Mouse (Mus musculus) embryonic facial prominence, embryonic 11.5 days (tissue): ENCODE measurements around the gene Atg4d. TPM values are rescaled to one million over a fixed set of nuclear protein-coding genes. Genes with fewer than 3 reads are reported as not detected.

Source experiments
- ATAC-seq: fragments of 200-750 bp; cut with Nextera tagmentation; replicated peaks from 2 replicates; pipeline ENCODE4 v1.8.0; 2017; ENCODE audit warnings: low read depth; ENCODE audit not compliant: insufficient number of reproducible peaks, low FRiP score, low TSS enrichment
- DNase-seq: peaks from one replicate; pipeline ENCODE4 v3.0.0-alpha.2; 2015; ENCODE audit warnings: low spot score
- H3K27ac ChIP-seq: fragments of 300-500 bp; sonication (generic); replicated peaks from 2 replicates; pipeline ENCODE4 v1.5.1; 2014; ENCODE audit warnings: mild to moderate bottlenecking, low read depth, low read length, control low read depth
- H3K27me3 ChIP-seq: fragments of 300-500 bp; sonication (generic); 2 replicates; pipeline ENCODE4 v1.6.1; 2014; ENCODE audit warnings: mild to moderate bottlenecking, low read length, moderate library complexity, mixed read lengths; ENCODE audit not compliant: control insufficient read depth, insufficient read depth
- H3K36me3 ChIP-seq: fragments of 300-500 bp; sonication (generic); replicated peaks from 2 replicates; pipeline ENCODE4 v1.6.1; 2014; ENCODE audit warnings: low read depth, mild to moderate bottlenecking, low read length, moderate library complexity, mixed read lengths; ENCODE audit not compliant: control insufficient read depth, insufficient read depth
- H3K4me1 ChIP-seq: fragments of 300-500 bp; sonication (generic); 2 replicates; pipeline ENCODE4 v1.6.1; 2014; ENCODE audit warnings: low read length, mixed read lengths; ENCODE audit not compliant: control insufficient read depth, insufficient read depth
- H3K4me2 ChIP-seq: fragments of 300-500 bp; sonication (generic); 2 replicates; pipeline ENCODE4 v1.6.1; 2014; ENCODE audit warnings: low read depth, mild to moderate bottlenecking, control low read depth, low read length, moderate library complexity
- H3K4me3 ChIP-seq: fragments of 300-500 bp; sonication (generic); 2 replicates; pipeline ENCODE4 v1.5.1; 2014; ENCODE audit warnings: low read depth, low read length, control low read depth
- H3K9ac ChIP-seq: fragments of 300-500 bp; sonication (generic); replicated peaks from 2 replicates; pipeline ENCODE4 v1.6.1; 2014; ENCODE audit warnings: mild to moderate bottlenecking, control low read depth, low read length
- H3K9me3 ChIP-seq: fragments of 300-500 bp; sonication (generic); replicated peaks from 2 replicates; pipeline ENCODE4 v1.6.1; 2016; ENCODE audit warnings: mild to moderate bottlenecking, low read length, inconsistent platforms, mixed read lengths; ENCODE audit not compliant: control insufficient read depth
- WGBS: fragments of 180-500 bp; shearing (Covaris S2); extraction: QIAGEN DNeasy Blood & Tissue Kit; methylation state at CpG from one replicate; pipeline ENCODE4 v1.1.7; 2014; 5-methylcytosine and 5-hydroxymethylcytosine counted together
- polyA plus RNA-seq: library from polyadenylated mRNA; unstranded; fragments of >200 nt; fragmentation: Nextera tagmentation; extraction: Ambion mirVana; gene quantifications from 2 replicates; pipeline ENCODE4 v1.2.1, GENCODE M21; 2014

Gene Atg4d
- polyA plus RNA-seq, 1 experiment from 2014 or later, result 28.5 TPM

DNA sequence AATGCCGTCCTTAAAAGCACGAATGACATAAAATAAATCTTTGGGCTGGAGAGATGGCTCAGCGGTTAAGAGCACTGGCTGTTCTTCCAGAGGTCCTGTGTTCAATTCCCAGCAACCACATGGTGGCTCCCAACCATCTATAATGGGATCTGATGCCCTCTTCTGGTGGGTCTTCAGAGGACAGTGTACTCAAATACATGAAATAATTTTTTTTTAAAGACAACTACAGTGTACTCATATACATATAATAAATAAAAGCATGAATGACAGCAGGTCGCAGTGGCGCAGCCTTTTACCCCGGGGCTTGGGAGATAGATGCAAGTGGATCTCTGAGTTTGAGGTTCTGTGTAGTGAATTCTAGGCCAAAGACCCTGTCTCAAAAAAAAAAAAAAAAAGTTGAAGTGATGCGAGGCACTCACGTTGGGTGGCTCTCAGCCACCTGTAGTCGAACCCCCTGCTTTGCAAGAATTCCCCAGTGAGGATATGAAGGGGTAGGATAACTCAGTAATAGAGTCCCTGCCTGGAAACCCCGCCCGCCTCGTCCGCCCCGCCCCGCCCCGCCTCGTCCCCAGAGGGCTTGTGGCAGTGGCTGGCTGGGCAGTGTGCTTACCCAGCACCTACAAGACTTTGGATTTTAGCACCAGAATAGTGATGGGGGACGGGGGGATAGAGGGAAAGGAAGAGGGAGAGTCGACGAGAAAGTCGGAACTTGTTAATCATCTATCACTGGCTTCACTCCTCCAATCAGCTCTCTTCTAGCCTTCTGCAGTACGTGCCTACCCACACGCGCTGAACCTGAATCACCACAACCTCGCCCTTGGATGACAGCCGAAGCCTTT, 40.3 kb upstream of the Atg4d start:
- H3K4me3 ChIP-seq, result no peak overlapping the region
- peak overlapping the region; percentile 0; the same call in 1 of the 2 replicates for H3K4me2 ChIP-seq
- H3K27me3 ChIP-seq, result no peaks in the 10 kb centered on the region
- WGBS, result 21% methylated on average over 26 of the region's 26 CpGs
- no peak overlapping the region for H3K9ac ChIP-seq
- H3K27ac ChIP-seq, result no peak overlapping the region
- no peaks in the 10 kb centered on the region for H3K9me3 ChIP-seq
- no peak for DNase-seq
- no peak for ATAC-seq
- no peaks in the 10 kb centered on the region for H3K4me1 ChIP-seq
- peaks cover 4% of the 10 kb centered on the region for H3K36me3 ChIP-seq

- H3K27me3 ChIP-seq, result no peaks in the 10 kb centered on the region
- no peak overlapping the region; the same call in 1 of the 2 replicates for H3K4me2 ChIP-seq
- peaks cover 4% of the 10 kb centered on the region for H3K36me3 ChIP-seq
- H3K4me1 ChIP-seq, result no peaks in the 10 kb centered on the region
- WGBS, result 21% methylated on average over 7 of the region's 7 CpGs
- H3K4me3 ChIP-seq, result no peak overlapping the region
- no peak overlapping the region for H3K9ac ChIP-seq
- no peak overlapping the region for H3K27ac ChIP-seq
- H3K9me3 ChIP-seq, result no peaks in the 10 kb centered on the region
- DNase-seq (no peak), ATAC-seq (no peak)
Measured at GRCm38 (mm10) chr9:21225415-21225758, 39.7 kb upstream of the Atg4d start.

- Histone ChIP-seq H3K4me1 (no peaks in the 10 kb centered on the region), H3K36me3 (peaks cover 4% of the 10 kb centered on the region), H3K27ac (no peak overlapping the region), H3K27me3 (no peaks in the 10 kb centered on the region), H3K4me2 (peak overlapping the region; percentile 22), H3K9ac (peak overlapping the region; percentile 39), H3K4me3 (0 out of 2 replicates have a peak overlapping the region, but pooled peaks have one; percentile 1), H3K9me3 (no peaks in the 10 kb centered on the region)
- WGBS, result 11% methylated on average over 16 of the region's 16 CpGs
- ATAC-seq (0 out of 2 replicates have a peak, but pooled peaks have one; percentile 35), DNase-seq (peak; percentile 69)
Measured at GRCm38 (mm10) chr9:21227342-21227741, 37.8 kb upstream of the Atg4d start.

DNA sequence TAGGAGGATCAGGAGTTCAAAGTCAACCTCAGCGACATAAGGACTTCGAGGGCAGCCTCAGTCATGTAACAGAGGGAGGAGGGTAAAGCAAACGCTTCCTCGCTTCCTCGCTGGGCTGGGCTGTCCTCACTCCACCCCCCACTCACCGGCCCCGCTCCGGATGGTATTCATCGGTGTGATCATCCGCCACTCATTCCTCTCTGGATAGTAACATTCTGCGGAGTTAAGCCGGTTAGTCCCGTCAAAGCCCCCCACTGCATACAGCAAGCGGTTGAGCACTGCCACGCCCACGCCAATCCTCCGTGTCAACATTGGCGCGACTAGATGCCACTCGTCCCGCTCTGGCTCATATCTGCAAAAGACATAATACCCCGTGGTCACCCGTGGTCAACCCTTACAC, 33.5 kb upstream of the Atg4d start:
- Histone ChIP-seq H3K27me3 (no peaks in the 10 kb centered on the region), H3K4me1 (no peaks in the 10 kb centered on the region), H3K9me3 (no peaks in the 10 kb centered on the region), H3K27ac (no peak overlapping the region), H3K36me3 (peaks cover 4% of the 10 kb centered on the region), H3K9ac (no peak overlapping the region), H3K4me3 (no peak overlapping the region), H3K4me2 (no peak overlapping the region)
- ATAC-seq (no peak), DNase-seq (no peak)
- WGBS, result 47% methylated on average over 23 of the region's 23 CpGs

GRCm38 (mm10) chr9:21232867-21233266, 32.2 kb upstream of the Atg4d start:
- no peak overlapping the region for H3K27ac ChIP-seq
- H3K4me2 ChIP-seq, result no peak overlapping the region
- peaks cover 6% of the 10 kb centered on the region for H3K36me3 ChIP-seq
- H3K9ac ChIP-seq, result no peak overlapping the region
- no peak overlapping the region for H3K4me3 ChIP-seq
- WGBS, result 90% methylated on average over 5 of the region's 5 CpGs
- no peak for ATAC-seq
- H3K9me3 ChIP-seq, result no peaks in the 10 kb centered on the region
- DNase-seq, result no peak
- no peaks in the 10 kb centered on the region for H3K27me3 ChIP-seq
- peaks cover 7% of the 10 kb centered on the region; the same call in 1 of the 2 replicates for H3K4me1 ChIP-seq

DNA sequence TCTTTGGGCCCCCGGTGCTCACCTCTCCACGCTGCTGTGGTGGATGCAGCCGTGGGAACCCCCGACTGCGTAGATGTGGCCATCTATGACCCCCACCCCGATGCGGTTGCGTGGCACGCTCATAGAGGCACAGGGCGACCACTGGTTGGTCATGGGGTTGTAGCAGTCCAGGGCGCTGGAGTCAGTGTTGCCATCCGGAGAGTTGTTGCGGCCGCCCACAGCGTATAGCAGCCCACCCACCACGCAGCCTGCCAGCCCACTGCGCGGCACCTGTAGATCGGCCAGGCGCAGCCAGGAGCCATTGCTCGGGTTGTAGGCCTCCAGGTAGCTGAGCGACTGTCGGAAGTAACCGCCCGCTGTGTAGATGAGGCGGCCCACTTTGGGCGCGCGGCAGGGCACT, 31.7 kb upstream of the Atg4d start:
- 86% methylated on average over 29 of the region's 29 CpGs for WGBS
- H3K9ac ChIP-seq, result no peak overlapping the region
- H3K27ac ChIP-seq, result no peak overlapping the region
- no peak for ATAC-seq
- peaks cover 7% of the 10 kb centered on the region; the same call in 1 of the 2 replicates for H3K4me1 ChIP-seq
- H3K4me2 ChIP-seq, result no peak overlapping the region
- no peaks in the 10 kb centered on the region for H3K9me3 ChIP-seq
- H3K4me3 ChIP-seq, result no peak overlapping the region
- H3K36me3 ChIP-seq, result peaks cover 6% of the 10 kb centered on the region
- no peak for DNase-seq
- H3K27me3 ChIP-seq, result no peaks in the 10 kb centered on the region

DNA sequence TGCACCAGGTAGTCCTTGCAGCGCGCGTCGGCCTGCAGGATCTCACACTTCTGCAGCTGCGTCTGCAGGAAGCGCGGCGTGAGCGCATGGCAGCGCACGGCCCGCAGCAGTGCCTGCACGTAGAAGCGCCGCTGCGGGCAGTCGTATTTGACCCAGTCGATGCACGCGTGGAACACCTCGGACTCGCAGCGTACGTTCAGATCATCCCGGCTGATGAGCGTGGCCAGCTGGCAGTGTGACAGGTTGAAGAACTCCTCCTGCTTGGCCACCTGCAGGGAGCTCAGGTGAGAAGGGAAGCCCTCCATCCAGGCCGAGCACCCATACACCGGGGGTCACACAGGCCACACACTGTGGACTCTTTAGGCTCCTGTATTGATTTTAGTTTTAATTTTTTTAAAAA, 31.3 kb upstream of the Atg4d start:
- Histone ChIP-seq H3K4me2 (no peak overlapping the region), H3K36me3 (peaks cover 6% of the 10 kb centered on the region)
- WGBS, result 76% methylated on average over 28 of the region's 28 CpGs

GRCm38 (mm10) chr9:21235341-21235740, 29.8 kb upstream of the Atg4d start:
- peaks cover 7% of the 10 kb centered on the region; the same call in 1 of the 2 replicates for H3K4me1 ChIP-seq
- H3K9me3 ChIP-seq, result no peaks in the 10 kb centered on the region
- no peak overlapping the region for H3K9ac ChIP-seq
- H3K4me2 ChIP-seq, result no peak overlapping the region
- DNase-seq (no peak), ATAC-seq (no peak)
- 91% methylated on average over 4 of the region's 4 CpGs for WGBS
- no peak overlapping the region for H3K4me3 ChIP-seq
- peaks cover 2% of the 10 kb centered on the region; the same call in 1 of the 2 replicates for H3K36me3 ChIP-seq
- no peaks in the 10 kb centered on the region for H3K27me3 ChIP-seq
- H3K27ac ChIP-seq, result no peak overlapping the region

More for the DNA sequence above, 31.3 kb upstream of the Atg4d start:
- ATAC-seq, result no peak
- H3K27me3 ChIP-seq, result no peaks in the 10 kb centered on the region
- DNase-seq, result no peak
- H3K9me3 ChIP-seq, result no peaks in the 10 kb centered on the region
- no peak overlapping the region for H3K9ac ChIP-seq
- H3K27ac ChIP-seq, result no peak overlapping the region
- no peak overlapping the region for H3K4me3 ChIP-seq
- H3K4me1 ChIP-seq, result peaks cover 7% of the 10 kb centered on the region; the same call in 1 of the 2 replicates
